Mouse (Mus musculus): ENCODE data around the gene Ypel4. TPM values are rescaled to one million over a fixed set of nuclear protein-coding genes. Genes with fewer than 3 reads are reported as not detected.

The Ypel4 gene
- 1.3 and 1.9 TPM in 2 replicates for polyA plus RNA-seq (2012)

GRCm38 (mm10) chr2:84733579-84734300 lies at the start of gene Ypel4:
Gene Ypel4, plus strand, starts transcription at chr2:84734058.

DNA sequence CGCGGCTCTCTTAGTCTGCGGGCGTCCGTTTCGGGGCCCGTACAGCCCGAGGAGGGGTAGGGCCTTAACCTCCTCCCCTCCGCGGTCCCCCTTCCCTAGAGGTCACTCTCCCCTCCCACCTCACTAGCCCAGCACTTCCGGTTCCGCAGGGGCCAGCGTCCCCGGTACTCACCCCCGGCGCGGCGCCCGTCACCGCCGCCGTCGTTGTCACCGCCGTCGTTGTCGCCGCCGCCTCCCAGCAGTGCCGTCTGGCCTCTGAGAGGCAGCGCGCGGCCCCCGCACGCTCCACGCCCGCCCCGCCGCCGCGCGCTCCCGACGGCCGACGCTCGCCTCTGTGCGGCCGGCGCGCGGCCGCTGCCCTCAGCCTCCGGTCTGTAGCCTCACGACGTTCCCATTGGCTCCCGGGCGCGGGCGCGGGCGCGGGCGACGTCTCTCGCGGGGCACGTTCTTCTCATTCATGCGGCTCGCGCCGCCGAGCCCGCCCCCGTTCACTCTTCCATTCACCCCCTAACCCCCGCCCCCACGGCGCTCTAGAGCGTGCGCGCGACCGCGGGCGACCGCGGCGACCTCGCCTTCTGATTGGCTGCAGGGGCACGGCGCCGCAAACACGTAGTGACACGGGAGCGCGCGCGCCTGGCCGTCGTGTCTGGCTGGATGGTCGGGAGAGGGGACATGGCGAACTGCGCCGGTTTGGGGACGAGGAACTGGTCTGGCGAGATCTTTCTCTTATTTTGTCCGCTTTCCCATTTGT lies 18.9 kb upstream of the Ypel4 start, which contains the start of gene Zdhhc5:
Zdhhc5 (minus strand) TSS at position 370 of the 751 bp plus-strand sequence.

GRCm38 (mm10) chr2:84727172-84727858 lies 6.5 kb upstream of the Ypel4 start, which contains the start of gene Clp1:
Gene Clp1, minus strand, starts transcription at chr2:84727350.

DNA sequence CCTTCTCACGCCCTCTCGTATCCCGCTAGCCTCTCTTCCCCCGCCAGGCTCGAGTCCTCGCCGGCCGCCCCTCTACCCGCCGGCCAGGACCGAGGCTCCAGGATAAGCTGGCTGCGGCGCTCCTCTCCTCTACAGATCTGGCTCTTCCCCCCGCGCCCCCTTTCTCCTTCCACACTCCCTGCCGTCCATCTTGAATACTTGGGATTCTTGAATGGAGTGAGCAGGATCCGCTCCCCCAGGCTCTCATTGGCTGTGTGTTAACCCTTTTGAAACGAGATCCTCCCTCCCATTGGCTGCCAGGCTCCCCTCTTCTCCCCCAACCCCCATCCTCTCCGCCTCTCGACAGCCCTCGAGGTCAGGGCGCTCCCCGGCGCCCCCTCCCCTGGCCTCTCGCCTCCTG lies 9.7 kb downstream of the Ypel4 start, which contains the start of gene Gm19426:
Gm19426 (minus strand) TSS at position 95 of the 400 bp plus-strand sequence.

DNA sequence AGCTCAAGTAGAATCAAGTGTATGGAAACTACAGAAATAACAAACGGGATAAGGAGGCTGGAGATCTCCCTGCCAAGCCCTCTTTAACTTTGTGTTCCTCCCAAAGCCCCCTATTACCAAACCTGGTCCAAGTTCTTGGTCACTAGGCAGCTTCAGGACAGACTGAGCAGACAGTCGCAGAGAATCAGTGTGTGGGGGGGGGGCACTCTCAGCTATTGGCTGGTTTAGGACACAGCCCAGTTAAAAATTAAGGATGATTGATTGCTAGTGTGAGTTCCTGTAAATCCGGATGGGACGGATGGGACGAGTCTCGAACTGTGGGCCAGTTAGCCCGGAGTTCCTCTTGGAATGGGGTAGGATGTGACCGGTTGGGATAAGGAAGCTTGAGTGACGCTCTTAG lies 41.4 kb downstream of the Ypel4 start, which contains the start of gene Serping1:
Serping1 (minus strand) TSS at position 204 of the 400 bp plus-strand sequence.

Other genes with a start within 250 kb of the Ypel4 start
- gene Ctnnd1, start 83.3 kb upstream of the Ypel4 start, polyA plus RNA-seq (2012) = 5.2 and 6.5 TPM in 2 replicates
- not detected in 2 replicates for gene Btbd18, start 75.0 kb upstream of the Ypel4 start, polyA plus RNA-seq (2012)
- gene Selenoh, start 63.3 kb upstream of the Ypel4 start, polyA plus RNA-seq (2012) = 336 and 344 TPM in 2 replicates
- gene Gm28635, start 56.0 kb upstream of the Ypel4 start, polyA plus RNA-seq (2012) = not detected in 2 replicates
- gene Med19, start 55.7 kb upstream of the Ypel4 start, polyA plus RNA-seq (2012) = 10.5 and 11.6 TPM in 2 replicates
- 3.1 and 4.1 TPM in 2 replicates for gene Tmx2, start 54.9 kb upstream of the Ypel4 start, polyA plus RNA-seq (2012)
- 27.3 and 29.4 TPM in 2 replicates for gene Zdhhc5, start 18.9 kb upstream of the Ypel4 start, polyA plus RNA-seq (2012)
- gene Clp1, start 6.7 kb upstream of the Ypel4 start, polyA plus RNA-seq (2012) = 1.0 and 1.5 TPM in 2 replicates
- 0.31 and 2.1 TPM in 2 replicates for gene Gm19426, start 9.6 kb downstream of the Ypel4 start, polyA plus RNA-seq (2012)
- gene Serping1, start 41.4 kb downstream of the Ypel4 start, polyA plus RNA-seq (2012) = 0.16 TPM in 1 of 2 replicates, not detected in the other
- 2.9 and 4.4 TPM in 2 replicates for gene Ube2l6, start 64.8 kb downstream of the Ypel4 start, polyA plus RNA-seq (2012)
- gene Smtnl1, start 88.6 kb downstream of the Ypel4 start, polyA plus RNA-seq (2012) = 0.05 TPM in 1 of 2 replicates, not detected in the other
- gene Timm10, start 92.9 kb downstream of the Ypel4 start, polyA plus RNA-seq (2012) = 9.2 and 12.0 TPM in 2 replicates
- 7.4 and 11.5 TPM in 2 replicates for gene Slc43a1, start 104.8 kb downstream of the Ypel4 start, polyA plus RNA-seq (2012)
- 0.15 and 0.41 TPM in 2 replicates for gene Rtn4rl2, start 152.7 kb downstream of the Ypel4 start, polyA plus RNA-seq (2012)
- gene Slc43a3, start 202.5 kb downstream of the Ypel4 start, polyA plus RNA-seq (2012) = 18.9 and 19.3 TPM in 2 replicates
- gene Prg2, start 246.4 kb downstream of the Ypel4 start, polyA plus RNA-seq (2012) = 16.9 and 25.8 TPM in 2 replicates

All from megakaryocyte-erythroid progenitor cell, adult 5 weeks (primary cell).